Mouse (Mus musculus) adrenal gland, postnatal 25 days (tissue): ENCODE results near the gene Magea5. TPM values are rescaled to one million over a fixed set of nuclear protein-coding genes. Genes with fewer than 3 reads are reported as not detected.
"Not testable (repeated sequence)": the region's sequence is repeated elsewhere in the genome, so short reads cannot be mapped to it uniquely, and the experiment has no call there.

Experiments used
- DNase-seq: peaks from one replicate; pipeline ENCODE4 v3.0.0; 2021; ENCODE audit warnings: mixed read lengths
- long read RNA-seq: library from polyadenylated mRNA; stranded (forward); transcript quantifications from one replicate; pipeline ENCODE4 v2.0.0, GENCODE M21; 2021
- total RNA-seq: library from RNA; stranded (reverse); gene quantifications from 2 replicates; pipeline ENCODE4 v1.2.3, GENCODE M21; 2021

The Magea5 gene
- total RNA-seq = not detected in 2 replicates
- long read RNA-seq = 0 reads

DNA sequence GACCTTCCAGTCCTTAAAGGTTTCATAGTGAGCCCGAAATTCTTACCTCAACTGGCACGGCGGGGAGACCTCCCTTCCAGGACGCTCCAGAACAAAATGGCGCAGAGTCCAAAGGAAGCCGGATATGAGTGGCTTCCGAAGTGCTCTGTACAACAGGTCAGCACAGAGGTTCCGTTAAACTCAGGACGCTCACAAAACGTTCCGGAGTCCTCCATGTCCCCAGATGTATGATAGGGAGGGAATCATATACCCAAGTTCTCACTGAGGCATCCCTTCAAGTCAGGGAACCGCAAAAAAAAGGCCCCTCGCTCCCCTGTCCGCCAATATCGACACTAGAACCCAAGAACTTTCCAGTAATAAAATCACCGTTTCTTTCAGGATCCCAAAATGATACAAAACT, at the start of gene Magea5:
Gene Magea5, minus strand, starts transcription at position 101 of the 400 bp plus-strand sequence.
- DNase-seq = not testable (repeated sequence)

DNA sequence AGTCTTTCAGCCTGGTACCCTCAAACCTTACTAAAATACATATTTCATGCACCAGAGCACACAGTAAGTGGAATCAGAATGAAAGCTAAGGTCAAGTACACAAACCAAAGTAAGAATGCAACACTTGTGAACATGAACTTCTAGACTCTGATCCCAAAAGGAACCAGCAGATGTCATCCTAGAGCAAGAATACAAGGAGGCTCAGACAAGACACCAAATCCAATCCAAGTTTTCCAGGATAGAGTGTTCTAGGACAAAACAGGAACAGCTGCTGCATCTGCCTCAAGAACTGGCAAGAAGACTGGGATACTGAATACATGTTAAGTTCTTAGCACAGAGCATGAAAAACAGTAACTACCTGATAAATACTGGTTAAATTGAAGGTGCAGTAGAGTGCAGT, 35.1 kb upstream of the Magea5 start:
- no peak for DNase-seq

DNA sequence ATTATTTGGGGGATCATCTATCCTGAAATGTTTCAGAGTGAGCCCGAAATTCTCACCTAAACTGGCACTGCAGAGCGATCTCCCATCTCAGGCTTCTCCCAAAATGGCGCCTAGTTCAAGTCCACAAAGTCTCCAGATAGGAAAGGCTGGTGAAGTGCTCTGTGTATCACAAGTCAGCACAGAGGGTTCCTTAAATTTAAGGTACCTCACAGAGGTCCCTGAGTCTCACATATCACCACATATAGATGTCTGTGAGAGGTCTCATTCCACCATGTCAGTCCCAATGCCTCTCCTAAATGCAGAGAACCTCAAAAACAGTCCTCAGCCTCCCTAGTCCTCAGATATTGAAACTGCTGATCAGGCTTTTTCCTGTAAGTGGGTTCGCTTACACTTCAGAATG, 30.6 kb upstream of the Magea5 start, which contains the start of gene Magea2:
Gene Magea2, minus strand, starts transcription at position 101 of the 400 bp plus-strand sequence.
- DNase-seq = not testable (repeated sequence)

DNA sequence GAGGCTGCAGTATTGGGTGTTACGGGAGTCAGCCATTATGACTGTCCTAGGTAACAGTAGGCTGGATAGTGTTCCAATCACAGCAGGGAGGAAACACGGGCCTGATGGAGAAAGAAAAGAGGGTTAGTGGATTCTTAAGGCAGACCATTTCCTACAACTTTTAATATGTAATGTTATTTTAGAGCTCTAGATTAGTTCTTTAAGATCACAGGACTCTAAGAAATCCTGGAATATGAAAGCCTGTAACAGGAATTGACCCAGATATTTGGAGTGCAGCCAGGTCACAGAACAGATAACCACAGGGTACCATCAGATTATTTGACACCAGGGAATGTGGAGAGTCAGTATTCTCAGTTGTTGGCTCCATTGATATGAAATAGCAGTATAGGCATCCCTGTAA, 26.7 kb upstream of the Magea5 start, which contains the start of gene Magea1:
Gene Magea1, minus strand, starts transcription at position 101 of the 400 bp plus-strand sequence.
- not testable (repeated sequence) for DNase-seq

Other genes starting within 250 kb of the Magea5 start
- gene Cldn34b1, start 172.9 kb downstream of the Magea5 start, total RNA-seq = not detected in 2 replicates
- not detected in 2 replicates for gene Magea6, start 127.2 kb downstream of the Magea5 start, total RNA-seq
- gene Magea3, start 113.6 kb downstream of the Magea5 start, total RNA-seq = not detected in 2 replicates
- not detected in 2 replicates for gene Magea8, start 67.3 kb downstream of the Magea5 start, total RNA-seq
- not detected in 2 replicates for gene Magea1, start 26.6 kb upstream of the Magea5 start, total RNA-seq
- gene Magea2, start 30.5 kb upstream of the Magea5 start, total RNA-seq = not detected in 2 replicates
- gene Cldn34b2, start 65.3 kb upstream of the Magea5 start, total RNA-seq = not detected in 2 replicates
- 169 and 174 TPM in 2 replicates for gene Sat1, start 153.3 kb upstream of the Magea5 start, total RNA-seq
- 43.7 and 47.6 TPM in 2 replicates for gene Acot9, start 199.3 kb upstream of the Magea5 start, total RNA-seq